Mouse (Mus musculus) large intestine, adult 2 months (tissue): ENCODE data around the gene Chadl. TPM values are rescaled to one million over a fixed set of nuclear protein-coding genes. Genes with fewer than 3 reads are reported as not detected.
A peak's percentile ranks its signal among the peaks of the same experiment; 100 is the strongest.
"Not testable (repeated sequence)": the region's sequence is repeated elsewhere in the genome, so short reads cannot be mapped to it uniquely, and the experiment has no call there.

Source experiments
- DNase-seq: peaks from one replicate; pipeline ENCODE4 v3.0.0-alpha.2; 2012; ENCODE audit warnings: low read depth, low spot score
- WGBS: fragments of 180-500 bp; shearing (Covaris S2); methylation state at CpG from one replicate; pipeline ENCODE4 v1.1.7; 2018; 5-methylcytosine and 5-hydroxymethylcytosine counted together
- polyA plus RNA-seq: library from polyadenylated mRNA; depleted of rRNA; stranded (reverse); fragments of >200 nt; gene quantifications from 2 replicates; pipeline ENCODE4 v1.2.3, GENCODE M21; 2012

The Chadl gene
- polyA plus RNA-seq, 1 experiment = 1.2 TPM

DNA sequence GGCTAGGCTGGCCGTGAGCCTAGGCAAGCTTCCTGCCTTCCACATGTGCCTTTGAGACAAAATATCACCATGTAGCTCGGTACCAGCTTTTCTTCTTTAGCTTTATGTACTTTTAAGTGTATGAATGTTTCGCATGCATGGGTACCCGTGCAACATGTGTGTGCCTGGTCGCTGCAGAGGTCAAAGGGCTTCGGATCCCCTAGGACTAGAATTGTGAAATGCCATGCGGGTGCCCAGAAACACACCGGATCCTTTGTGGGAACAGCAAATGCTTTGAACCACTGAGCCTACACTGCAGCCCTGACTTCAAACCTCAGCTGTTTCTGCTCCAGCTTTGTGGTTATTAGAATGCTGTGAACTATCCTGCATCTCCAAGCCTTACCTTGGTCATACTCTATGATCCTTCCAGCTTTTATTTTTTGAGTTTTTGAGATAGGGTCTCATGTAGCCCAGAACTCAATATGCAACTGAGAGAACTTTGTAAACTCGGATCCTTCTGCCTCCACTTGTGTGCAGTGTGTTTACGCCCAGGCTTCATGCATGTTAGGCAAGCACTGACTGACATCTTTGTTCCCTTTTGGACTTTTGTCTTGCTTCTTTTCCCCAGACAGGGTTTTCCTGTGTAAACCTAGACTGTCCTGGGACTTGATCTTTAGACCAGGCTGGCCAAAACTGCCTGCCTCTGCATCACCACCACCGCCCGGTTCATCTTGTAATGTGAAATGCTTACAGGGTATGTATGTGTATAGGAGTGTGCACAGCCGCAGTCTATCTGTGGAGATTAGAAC, 5.4 kb upstream of the Chadl start:
- no peak for DNase-seq
- 88% methylated on average over 13 of the region's 13 CpGs for whole genome bisulfite sequencing

DNA sequence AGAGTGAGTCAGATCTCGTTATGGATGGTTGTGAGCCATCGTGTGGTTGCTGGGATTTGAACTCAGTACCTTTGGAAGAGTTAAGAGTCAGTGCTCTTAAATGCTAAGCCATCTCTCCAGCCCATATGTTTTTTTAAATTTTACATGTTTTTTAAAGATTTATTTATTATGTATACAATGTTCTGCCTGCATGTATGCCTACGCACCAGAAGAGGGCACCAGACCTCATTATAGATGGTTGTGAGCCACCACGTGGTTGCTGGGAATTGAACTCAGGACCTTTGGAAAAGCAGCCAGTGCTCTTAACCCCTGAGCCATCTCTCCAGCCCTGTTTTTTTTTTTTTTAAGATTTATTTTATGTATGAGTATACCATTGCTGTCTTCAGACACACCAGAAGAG, 4.3 kb upstream of the Chadl start:
- 79% methylated on average over 4 of the region's 4 CpGs for WGBS
- not testable (repeated sequence) for DNase-seq

DNA sequence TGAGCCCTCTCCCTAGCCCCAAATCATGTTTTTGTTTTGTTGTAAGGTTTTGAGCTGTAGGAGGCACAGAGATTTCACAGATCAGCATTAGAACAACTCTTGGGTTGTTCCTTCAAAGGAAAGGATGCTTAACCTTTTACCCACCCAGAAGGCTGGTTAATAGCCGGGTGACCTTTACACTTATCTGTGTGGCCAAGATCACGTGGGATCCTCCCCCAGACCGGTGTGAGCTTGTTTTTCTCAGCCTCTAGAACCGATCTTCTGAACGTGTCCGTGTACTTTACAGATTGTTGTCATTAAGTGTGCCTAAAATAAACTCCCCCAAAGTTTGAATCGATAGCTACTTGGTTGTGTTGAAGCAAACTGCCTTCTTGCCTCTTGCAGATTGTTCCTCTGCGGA, 3.5 kb upstream of the Chadl start:
- DNase-seq = no peak
- 34% methylated on average over 8 of the region's 8 CpGs for WGBS

DNA sequence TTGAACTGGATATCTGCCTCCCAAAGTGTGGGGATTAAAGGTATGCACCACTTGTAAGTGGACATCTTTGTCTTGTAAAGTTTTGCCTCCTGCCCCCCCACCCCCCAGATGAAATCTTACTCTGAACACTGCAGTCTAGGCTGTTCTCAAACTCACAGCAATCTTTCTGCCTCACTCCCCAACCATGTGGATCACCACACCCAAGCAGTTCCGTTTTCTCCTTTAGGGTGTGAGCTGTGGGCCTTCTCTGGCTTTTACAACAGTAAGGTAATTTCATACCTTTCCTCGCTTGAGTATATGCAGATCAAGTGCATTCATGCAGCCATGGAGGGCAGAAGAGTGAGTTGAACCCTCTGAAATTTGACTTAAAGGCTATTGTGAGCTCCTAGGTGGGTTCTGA, 3.1 kb upstream of the Chadl start:
- WGBS = 17% methylated on average over 2 of the region's 2 CpGs

DNA sequence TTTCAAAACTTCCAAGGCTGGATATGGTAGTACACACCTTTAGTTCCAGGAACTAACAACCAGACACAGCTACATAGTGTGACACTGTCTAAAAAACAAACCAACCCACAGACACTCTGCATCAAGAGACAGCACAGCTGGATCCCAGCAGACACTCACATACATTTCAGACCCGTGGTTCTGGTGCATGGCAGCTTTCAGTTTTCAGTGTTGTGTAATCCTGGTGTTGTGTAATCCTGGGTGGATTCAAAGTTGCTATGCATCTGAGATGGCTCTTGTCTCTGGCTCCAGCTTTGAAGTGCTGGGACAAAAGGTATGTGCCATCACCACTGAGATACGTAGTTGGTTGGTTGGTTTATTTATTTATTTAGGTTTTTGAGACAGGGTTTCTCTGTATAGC, 1.4 kb upstream of the Chadl start:
- no peak for DNase-seq
- 56% methylated on average over 2 of the region's 2 CpGs for WGBS

More for the DNA sequence above, 3.1 kb upstream of the Chadl start:
- no peak for DNase-seq

DNA sequence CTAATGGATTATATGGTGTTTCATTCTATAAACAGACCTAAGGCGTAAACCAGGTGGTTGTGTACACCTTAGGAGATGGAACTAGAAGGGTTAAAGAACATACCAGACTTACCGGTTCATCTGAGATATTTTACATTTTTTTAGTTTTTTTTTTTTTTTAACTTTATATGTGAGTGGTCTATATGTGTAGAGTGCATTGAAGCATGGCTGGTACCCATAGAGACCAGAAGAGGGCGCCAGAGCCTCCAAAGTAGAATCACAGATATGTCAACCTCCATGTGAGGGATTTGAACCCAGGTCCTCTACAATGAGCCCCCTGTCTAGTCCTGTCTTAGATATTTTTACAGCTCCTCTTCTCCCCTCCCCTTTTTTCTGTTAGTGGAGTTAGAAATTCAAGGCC, 760 bp upstream of the Chadl start:
- 39% methylated on average over 3 of the region's 3 CpGs for WGBS
- no peak for DNase-seq

DNA sequence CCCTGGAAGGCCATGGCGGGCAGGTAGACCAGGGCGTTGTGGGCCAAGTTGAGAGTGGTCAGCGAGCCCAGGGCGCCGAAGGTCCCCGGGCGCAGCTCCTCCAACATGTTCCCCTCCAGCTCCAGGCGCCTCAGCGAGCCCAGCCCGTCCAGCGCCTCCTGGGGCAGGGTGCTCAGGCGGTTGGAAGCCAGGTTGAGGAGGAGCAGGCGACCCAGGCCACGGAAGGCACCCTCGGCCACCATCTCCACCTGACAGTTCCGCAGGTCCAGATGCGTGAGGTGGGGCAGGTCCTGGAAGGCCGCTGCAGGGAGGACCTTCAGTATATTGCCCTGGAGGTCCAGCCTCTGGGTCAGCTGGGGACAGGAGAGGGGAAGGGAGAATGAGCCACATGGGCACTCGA, 2.2 kb downstream of the Chadl start:
- no peak for DNase-seq
- WGBS = 57% methylated on average over 19 of the region's 19 CpGs

DNA sequence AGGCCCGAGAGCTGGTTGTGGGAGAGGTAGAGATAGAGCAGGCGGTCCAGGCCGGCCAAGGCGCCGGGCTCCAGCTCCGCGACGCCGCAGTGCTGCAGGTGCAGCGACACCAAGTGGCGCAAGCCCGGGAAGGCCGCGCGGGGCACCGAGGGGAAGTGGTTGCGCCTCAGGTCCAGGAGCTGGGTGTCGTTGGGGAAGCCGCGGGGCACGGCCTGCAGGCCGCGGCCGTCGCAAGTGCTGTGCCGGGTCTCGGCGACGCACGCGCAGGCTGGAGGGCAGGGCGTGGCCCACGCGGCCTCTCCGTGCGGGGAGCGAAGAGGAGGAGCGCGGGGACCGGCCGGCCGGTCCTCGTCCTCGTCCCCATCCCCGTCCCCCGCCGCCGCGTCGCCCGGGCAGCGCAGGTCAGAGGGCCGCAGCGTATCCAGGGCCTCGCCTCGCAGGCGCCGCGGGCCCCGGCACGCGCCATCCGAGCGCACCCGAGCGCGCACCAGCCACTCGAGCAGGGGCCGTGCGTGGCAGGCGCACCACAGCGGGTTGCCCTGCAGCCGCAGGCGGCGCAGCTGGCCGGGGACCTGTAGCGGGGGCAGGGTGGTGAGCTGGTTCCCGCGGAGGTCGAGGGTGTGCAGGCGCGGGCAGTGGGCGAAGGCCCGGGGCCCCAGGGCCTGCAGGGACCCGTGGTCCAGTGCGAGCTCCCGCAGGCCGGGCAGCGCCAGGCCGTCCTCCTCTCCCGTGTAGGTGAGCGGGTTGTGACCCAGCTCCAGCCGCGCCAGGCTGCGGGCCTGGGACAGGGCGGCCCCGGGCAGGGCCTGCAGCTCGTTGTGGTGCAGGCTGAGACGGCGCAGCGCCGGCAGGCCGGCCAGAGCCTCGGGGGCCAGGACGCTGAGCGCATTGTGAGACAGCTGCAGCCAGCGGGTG, 2.9 kb downstream of the Chadl start:
- WGBS = 2% methylated on average over 105 of the region's 107 CpGs
- DNase-seq = peak; percentile 44

DNA sequence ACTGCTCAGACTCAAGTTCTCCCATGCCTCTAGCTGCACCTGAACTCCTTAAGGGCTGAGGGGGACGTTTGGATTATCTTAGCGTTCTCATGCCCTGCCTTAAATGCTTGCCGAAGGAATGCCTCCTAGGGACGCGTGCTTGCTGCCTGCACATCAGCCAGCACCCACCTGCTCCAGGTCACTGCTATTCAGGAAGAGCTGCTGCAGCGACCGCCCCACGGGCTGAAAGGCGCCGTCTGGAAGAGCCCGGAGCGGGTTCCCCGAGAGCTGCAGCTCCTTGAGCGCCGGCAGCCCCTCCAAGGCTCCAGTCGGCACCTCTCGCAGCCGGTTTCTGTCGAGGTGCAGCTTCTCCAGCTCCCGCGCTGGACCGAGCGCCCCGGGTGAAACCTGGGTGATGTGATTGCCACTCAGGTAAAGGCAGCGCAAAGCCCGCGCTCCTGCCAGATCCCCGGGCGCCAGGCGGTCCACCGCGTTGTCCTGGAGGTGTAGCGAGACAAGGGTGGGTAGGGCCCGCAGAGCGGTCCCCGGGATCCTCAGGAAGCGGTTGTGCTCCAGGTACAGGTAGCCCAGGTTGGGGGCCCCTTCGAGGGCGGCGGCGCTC, 3.6 kb downstream of the Chadl start:
- no peak for DNase-seq

DNA sequence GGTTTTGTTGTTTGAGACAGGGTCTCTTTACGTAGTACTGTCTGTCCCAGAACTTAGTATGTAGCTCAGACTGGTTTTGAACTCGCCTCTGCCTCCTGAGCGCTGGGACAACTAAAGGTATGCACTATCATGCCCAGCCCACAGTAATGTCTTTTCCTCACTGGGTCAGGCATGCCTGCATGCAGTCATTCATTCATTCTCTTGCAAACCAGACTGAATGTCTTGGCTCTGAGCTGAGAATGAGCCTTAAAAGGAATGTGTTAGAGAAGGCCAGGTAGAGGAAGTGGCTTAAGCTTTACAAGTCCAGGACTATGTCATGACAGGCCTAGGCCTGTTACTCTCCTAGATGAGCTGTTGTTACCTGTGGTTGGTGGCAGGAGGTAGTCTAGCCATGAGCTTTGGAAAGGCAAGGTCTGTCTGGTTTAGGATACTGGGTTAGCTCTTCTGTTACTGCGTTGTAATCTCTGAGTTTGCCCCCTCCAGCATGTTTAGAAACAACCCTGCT, 16.7 kb downstream of the Chadl start:
- no peak for DNase-seq
- WGBS = 97% methylated on average over 4 of the region's 4 CpGs

More for the DNA sequence above, 3.6 kb downstream of the Chadl start:
- WGBS = 5% methylated on average over 41 of the region's 41 CpGs

DNA sequence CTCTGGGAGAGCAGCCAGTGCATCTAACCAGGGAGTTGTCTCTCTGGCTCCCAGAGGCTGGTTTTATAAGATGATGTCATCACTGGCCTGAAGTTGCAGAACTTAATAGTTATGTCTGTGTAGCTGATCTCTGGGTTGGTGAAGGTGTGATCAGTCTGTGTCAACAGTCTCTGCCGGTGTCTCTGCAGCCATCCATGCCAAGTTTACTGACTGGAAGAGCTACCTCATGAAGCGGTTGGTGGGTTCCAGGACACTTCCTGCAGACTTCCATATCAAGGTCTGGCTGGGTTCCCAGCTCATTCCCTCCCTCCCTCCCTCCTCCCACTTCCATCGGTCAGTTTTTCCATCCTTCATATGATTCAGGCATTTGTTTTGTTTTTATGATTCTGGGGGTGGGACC, 20.4 kb downstream of the Chadl start:
- DNase-seq = no peak
- 14% methylated on average over 3 of the region's 3 CpGs for WGBS

DNA sequence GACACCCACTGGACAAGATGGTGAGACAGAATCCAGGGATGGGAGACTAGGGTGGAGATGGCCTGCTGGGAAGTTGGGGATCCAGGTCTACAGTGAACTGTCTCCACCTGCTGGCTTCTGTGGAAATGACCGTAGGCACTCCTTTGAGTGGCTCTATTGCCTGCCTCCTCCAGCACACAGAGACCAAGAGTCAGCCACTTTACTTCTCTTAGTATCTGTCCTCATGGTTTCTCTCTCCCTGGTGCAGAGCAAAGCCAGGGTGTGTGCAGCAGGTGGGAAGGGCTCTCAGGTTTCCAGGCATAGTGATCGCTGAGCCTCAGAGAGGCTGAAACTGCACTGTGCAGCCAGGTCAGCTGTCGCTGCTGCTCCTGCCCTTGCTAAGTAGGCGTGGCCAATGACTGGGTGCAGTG, 26.9 kb downstream of the Chadl start:
- 78% methylated on average over 4 of the region's 4 CpGs for WGBS
- no peak for DNase-seq

DNA sequence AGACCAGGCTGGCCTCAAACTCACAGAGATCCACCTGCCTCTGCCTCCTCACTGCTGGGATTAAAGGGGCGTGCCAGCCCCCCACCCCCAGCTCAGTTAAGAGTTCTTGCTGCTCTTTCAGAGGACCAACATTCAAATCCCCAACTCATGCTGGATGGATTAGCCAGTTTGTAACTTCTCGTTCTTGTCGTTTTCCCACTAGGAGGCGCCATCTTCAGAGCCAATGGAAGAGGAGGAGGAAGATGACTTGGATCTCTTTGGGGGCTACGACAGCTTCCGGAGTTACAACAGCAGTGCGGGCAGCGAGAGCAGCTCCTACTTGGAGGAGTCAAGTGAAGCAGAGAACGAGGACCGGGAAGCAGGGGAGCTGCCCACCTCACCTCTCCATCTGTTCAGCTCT, 30.1 kb downstream of the Chadl start:
- DNase-seq = no peak
- 91% methylated on average over 10 of the region's 10 CpGs for WGBS

DNA sequence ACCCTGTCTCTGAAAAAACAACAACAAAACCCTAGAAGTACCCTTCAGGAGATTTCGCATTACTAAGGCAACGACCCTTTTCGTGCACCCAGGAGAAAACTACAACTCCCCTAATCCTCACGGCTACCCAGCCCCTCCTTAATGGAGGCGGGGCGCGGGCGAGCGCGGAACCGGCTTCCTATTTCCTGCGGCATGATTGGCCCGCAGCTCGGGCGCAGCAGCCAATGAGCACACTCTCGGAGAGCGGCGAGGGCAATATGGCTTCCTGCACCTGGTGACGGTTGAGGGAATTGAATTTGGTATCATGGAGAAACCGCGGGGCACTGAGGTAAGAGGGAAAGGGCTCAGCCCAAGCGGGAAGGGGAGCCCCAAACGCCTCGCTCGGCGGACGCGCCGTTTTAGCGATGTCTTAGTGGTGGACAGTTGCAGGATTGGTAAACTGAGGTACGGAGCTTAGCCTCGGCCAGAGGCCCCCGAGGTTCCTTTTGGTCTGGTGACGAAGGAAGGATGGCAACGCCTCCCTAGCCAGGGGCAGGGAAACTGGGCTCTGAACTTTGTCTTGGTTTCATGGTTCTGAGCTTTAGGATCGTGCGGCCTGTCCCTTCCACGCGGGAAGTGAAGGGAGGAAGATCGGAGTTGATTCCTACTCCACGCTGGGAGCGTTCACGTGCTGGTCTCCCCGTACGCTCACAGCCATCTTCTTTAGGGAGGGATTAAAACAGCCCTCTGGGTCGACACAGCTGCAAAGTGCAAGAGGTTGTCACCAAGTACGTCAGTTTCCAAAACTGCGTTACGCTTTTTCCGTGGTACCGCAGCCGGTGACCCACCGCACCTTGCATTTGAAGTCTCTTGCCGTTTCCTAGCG, 33.2 kb downstream of the Chadl start, which contains the start of gene L3mbtl2:
L3mbtl2 (plus strand) TSS at position 193 of the 865 bp plus-strand sequence.
- WGBS = under 1% methylated on average over 55 of the region's 55 CpGs
- peak; percentile 67 for DNase-seq

DNA sequence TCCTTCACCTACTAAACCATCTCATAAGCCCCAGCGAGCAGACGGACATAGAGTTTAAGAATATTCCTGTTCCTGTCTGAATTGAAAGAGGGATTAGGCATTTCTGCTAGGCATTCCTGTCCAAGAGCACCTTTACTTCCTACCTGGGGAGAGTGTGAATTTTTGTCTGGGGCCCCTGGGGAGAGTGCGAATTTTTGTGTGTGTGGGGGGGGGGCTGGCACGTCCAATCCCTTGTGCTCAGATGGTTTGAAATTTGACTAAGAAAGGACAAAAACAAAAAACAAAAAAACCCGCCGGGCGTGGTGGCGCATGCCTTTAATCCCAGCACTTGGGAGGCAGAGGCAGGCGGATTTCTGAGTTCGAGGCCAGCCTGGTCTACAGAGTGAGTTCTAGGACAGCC, 33.8 kb downstream of the Chadl start:
- WGBS = 53% methylated on average over 10 of the region's 10 CpGs
- no peak for DNase-seq

DNA sequence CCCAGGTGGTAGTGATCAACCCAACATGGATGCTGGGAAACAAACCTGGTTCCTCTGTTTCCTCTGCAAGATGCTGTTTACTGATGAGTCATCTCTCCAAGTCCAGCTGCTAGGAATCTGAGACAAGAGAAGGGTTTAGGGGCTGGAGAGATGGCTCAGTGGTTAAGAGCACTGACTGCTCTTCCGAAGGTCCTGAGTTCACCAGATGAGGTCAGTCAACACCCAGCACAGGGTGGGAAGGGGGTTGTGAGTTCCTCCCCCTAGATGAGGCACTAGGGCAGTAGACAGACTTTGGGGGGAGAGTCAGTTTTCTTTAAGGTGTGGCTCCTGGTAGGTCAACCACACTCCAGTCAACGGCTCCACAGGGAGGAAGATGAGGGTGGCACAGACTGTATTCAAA, 35.4 kb downstream of the Chadl start:
- no peak for DNase-seq
- 81% methylated on average over 2 of the region's 2 CpGs for WGBS

DNA sequence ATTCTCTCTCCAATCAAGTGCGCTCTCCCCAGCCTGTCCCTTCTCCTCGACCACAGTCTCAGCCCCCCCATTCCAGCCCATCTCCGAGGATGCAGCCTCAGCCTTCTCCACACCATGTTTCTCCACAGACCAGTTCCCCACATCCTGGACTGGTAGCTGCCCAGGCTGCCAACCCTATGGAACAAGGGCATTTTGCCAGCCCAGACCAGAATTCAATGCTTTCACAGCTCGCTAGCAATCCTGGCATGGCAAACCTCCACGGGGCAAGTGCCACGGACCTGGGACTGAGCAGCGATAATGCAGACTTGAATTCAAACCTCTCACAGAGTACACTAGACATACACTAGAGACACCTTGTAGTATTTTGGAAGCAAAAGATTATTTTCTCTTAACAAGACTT, 46.5 kb downstream of the Chadl start:
- 80% methylated on average over 7 of the region's 7 CpGs for WGBS
- DNase-seq = no peak

DNA sequence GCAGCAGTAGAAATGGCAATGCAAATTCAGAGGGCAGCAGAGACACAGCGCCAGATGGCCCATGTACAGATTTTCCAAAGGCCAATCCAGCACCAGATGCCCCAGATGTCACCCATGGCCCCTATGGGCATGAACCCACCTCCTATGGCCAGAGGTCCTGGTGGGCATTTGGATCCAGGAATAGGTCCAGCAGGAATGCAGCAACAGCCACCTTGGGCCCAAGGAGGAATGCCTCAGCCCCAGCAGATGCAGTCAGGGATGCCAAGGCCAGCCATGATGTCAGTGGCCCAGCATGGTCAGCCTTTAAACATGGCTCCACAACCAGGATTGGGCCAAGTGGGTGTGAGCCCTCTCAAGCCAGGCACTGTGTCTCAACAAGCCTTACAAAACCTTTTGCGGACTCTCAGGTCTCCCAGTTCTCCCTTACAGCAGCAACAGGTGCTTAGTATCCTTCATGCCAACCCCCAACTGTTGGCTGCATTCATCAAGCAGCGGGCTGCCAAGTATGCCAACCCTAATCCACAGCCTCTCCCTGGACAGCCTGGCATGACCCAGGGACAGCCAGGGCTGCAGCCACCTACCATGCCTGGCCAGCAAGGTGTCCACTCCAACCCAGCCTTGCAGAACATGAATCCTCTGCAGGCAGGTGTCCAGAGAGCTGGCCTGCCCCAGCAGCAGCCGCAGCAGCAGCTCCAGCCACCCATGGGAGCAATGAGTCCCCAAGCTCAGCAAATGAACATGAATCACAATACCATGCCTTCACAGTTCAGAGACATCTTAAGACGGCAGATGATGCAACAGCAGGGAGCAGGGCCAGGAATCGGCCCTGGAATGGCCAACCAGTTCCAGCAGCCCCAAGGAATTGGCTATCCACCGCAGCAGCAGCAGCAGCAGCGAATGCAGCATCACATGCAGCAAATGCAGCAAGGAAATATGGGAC, 47.3 kb downstream of the Chadl start:
- no peak for DNase-seq

More for the DNA sequence above, 47.3 kb downstream of the Chadl start:
- 89% methylated on average over 8 of the region's 8 CpGs for WGBS
